Mouse (Mus musculus) G1E (cell line): ENCODE measurements around the gene Cep85l. TPM values are rescaled to one million over a fixed set of nuclear protein-coding genes. Genes with fewer than 3 reads are reported as not detected.

Experiments
- ATAC-seq: 2 replicates; pipeline ENCODE4 v1.8.0; 2016; ENCODE audit warnings: mild to moderate bottlenecking; ENCODE audit not compliant: insufficient number of reproducible peaks, poor library complexity, low FRiP score, severe bottlenecking; ENCODE audit errors: extremely low read depth
- DNase-seq: peaks from one replicate; pipeline ENCODE4 v3.0.0; 2012; ENCODE audit warnings: low spot score
- H3K27me3 ChIP-seq: 2 replicates; pipeline ENCODE4 v1.6.1; 2012; ENCODE audit warnings: mild to moderate bottlenecking, low read length, inconsistent platforms; ENCODE audit not compliant: insufficient read depth
- H3K36me3 ChIP-seq: replicated peaks from 2 replicates; pipeline ENCODE3; 2012; ENCODE audit warnings: mild to moderate bottlenecking, inconsistent platforms
- H3K4me1 ChIP-seq: 2 replicates; pipeline ENCODE4 v1.6.1; 2012; ENCODE audit warnings: low read depth, low read length, inconsistent platforms, mixed read lengths; ENCODE audit not compliant: insufficient read depth
- H3K4me3 ChIP-seq: 2 replicates; pipeline ENCODE4 v1.5.1; 2012; ENCODE audit warnings: low read depth, mild to moderate bottlenecking, inconsistent platforms, low read length, moderate library complexity, mixed read lengths
- H3K9me3 ChIP-seq: replicated peaks from 2 replicates; pipeline ENCODE4 v1.6.1; 2012; ENCODE audit warnings: inconsistent platforms
- CTCF ChIP-seq: IDR thresholded peaks from 2 replicates; pipeline ENCODE4 v1.5.1; 2012; ENCODE audit warnings: low read depth, low read length, inconsistent platforms, mixed read lengths
- GATA1 ChIP-seq: IDR thresholded peaks from 2 replicates; pipeline ENCODE4 v1.6.1; 2012; ENCODE audit warnings: borderline replicate concordance, low read length, inconsistent platforms, mixed read lengths
- GATA2 ChIP-seq: IDR thresholded peaks from 2 replicates; pipeline ENCODE4 v1.6.1; 2012; ENCODE audit warnings: low read depth, low read length, inconsistent platforms, borderline replicate concordance
- POLR2AphosphoS5 ChIP-seq: IDR thresholded peaks from 2 replicates; pipeline ENCODE4 v1.6.1; 2012; ENCODE audit warnings: low read depth, low read length, inconsistent platforms; ENCODE audit not compliant: insufficient replicate concordance
- TAL1 ChIP-seq: conservative IDR thresholded peaks from 2 replicates; pipeline ENCODE4 v1.6.1; 2012; ENCODE audit warnings: low read depth, low read length, inconsistent platforms, mixed read lengths
- polyA plus RNA-seq: library from polyadenylated mRNA; stranded (reverse); fragments of >175 nt; gene quantifications from 2 replicates; pipeline ENCODE4 v1.2.3, GENCODE M21; 2012
- total RNA-seq, 2 experiments: library from RNA; stranded (forward) in 1 of 2; stranded (reverse) in 1 of 2; fragments of 200-1000 nt in 1 of 2; fragments of >200 nt in 1 of 2; fragmentation: Nextera tagmentation in 1 of 2; gene quantifications; 2 replicates each; pipeline ENCODE4 v1.2.3; 2014 to 2017

The Cep85l gene
- total and polyA plus RNA-seq, 3 experiments = 0.44 TPM; not detected in 2

DNA sequence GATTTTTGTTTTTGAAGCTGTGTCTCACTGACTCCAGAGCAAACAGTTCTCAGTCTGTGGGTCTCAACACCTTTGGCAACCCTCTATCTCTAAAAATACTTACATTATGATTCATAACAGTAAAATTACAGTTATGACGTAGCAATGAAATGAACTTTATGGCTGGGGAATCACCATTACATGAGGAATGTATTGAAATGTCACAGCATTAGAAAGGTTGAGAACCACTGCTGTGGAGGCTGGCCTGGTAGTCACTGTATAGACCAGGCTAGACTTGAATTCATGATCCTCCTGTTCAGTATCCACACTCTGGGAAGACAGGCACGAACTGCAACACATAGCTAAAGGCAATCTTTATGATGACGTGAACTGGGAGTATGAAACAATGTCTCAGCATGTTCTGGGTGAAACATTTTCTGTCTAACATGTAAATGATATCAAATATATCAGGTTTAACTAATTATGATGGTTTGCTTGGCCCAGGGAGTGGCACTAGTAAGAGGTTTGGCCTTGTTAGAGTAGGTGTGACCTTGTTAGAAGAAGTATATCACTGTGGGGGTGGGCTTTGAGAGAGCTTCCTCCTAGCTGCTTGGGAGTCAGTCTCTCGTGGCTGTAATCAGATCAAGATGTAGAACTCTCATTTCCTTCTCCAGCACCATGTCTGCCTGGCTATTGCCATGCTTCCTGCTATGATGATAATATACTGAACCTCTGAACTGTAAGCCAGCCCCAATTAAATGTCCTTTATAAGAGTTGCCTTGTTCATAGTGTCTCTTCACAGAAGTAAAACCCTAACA is 39.6 kb upstream of the Cep85l start:
- Histone ChIP-seq H3K9me3 (no peaks in the 10 kb centered on the region), H3K36me3 (no peaks in the 10 kb centered on the region), H3K27me3 (no peaks in the 10 kb centered on the region), H3K4me1 (no peaks in the 10 kb centered on the region), H3K4me3 (no peak overlapping the region)
- ATAC-seq (no peak), DNase-seq (no peak)
- TF ChIP-seq GATA1 (no peak), GATA2 (no peak), CTCF (no peak), POLR2AphosphoS5 (no peak), TAL1 (no peak)

DNA sequence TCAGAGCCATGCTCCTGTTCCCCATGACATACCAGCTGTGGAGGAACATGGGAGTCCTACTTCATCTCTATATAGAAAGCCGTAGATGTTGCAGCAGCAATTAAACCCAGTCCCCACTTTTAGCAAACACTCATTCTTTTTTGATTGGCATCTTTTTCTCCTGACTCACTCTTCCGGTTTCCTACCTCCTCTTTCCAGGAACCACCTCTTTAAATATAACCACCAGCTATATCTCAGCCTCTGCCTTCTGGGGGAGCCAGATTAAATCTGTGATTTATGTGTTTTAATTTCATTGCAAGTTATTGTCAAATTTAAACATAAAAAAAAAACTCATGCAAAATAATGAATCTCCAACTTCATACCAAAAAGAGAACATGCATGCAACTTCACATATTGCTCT is 37.3 kb upstream of the Cep85l start:
- H3K9me3 ChIP-seq = no peaks in the 10 kb centered on the region
- TF ChIP-seq TAL1 = no peak
- TF ChIP-seq CTCF = no peak
- TF ChIP-seq GATA2 = no peak
- TF ChIP-seq POLR2AphosphoS5 = no peak
- TF ChIP-seq GATA1 = no peak
- H3K36me3 ChIP-seq = no peaks in the 10 kb centered on the region
- DNase-seq = no peak
- H3K4me3 ChIP-seq = no peak overlapping the region
- no peak for ATAC-seq
- no peaks in the 10 kb centered on the region for H3K27me3 ChIP-seq
- H3K4me1 ChIP-seq = no peaks in the 10 kb centered on the region

DNA sequence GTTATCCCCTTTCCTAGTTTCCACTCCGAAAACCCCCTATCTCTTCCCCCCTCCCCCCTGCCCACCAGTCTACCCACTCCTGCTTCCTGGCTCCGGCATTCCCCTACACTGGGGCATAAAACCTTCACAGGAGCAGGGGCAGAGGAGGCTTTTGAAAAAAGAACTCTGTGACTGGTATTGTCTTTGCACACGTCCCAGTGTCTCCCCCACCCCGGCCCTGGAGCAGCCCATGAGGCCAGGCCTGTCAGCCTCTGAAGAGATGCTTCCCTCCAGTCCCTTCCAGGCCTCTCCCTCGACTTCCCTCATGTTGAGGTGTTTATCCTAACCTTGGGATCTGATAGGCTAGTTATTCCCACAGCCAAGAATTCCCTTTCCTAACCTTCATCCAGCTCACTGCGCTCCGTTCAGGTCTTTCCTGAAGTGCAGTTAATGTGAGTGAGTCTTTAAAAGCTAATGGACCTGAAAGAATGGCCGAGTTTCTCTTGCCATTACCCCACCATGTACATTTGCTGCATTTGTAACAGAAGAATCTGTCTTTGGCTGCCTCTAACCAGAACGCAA is 36.5 kb upstream of the Cep85l start:
- Histone ChIP-seq H3K36me3 (no peaks in the 10 kb centered on the region), H3K9me3 (no peaks in the 10 kb centered on the region), H3K4me1 (no peaks in the 10 kb centered on the region), H3K27me3 (no peaks in the 10 kb centered on the region), H3K4me3 (no peak overlapping the region)
- ATAC-seq (no peak), DNase-seq (no peak)
- TF ChIP-seq GATA1 = no peak
- no peak for TF ChIP-seq POLR2AphosphoS5
- TF ChIP-seq TAL1 = no peak
- no peak for TF ChIP-seq CTCF
- TF ChIP-seq GATA2 = no peak

DNA sequence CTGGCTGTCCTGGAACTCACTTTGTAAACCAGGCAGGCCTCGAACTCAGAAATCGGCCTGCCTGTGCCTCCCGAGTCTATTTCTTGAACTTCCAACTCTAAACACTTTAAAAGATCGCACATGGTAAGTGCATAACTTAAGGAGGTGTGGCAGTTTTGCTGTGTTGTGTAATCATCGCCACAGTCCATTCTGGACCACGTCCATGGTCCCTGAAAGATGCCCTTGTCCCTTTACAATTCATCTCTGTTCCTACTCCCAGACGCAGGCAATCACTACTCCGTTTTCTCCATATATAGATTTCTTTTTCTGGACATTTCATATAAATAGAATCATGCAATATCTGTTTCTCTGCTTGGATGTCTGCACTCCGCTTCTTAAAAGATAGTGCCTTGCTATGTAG is 35.5 kb upstream of the Cep85l start:
- Histone ChIP-seq H3K4me3 (no peak overlapping the region), H3K4me1 (no peaks in the 10 kb centered on the region), H3K27me3 (no peaks in the 10 kb centered on the region), H3K9me3 (no peaks in the 10 kb centered on the region), H3K36me3 (no peaks in the 10 kb centered on the region)
- DNase-seq (no peak), ATAC-seq (no peak)
- TF ChIP-seq GATA1 = no peak
- TF ChIP-seq TAL1 = no peak
- no peak for TF ChIP-seq CTCF
- no peak for TF ChIP-seq GATA2
- TF ChIP-seq POLR2AphosphoS5 = no peak

DNA sequence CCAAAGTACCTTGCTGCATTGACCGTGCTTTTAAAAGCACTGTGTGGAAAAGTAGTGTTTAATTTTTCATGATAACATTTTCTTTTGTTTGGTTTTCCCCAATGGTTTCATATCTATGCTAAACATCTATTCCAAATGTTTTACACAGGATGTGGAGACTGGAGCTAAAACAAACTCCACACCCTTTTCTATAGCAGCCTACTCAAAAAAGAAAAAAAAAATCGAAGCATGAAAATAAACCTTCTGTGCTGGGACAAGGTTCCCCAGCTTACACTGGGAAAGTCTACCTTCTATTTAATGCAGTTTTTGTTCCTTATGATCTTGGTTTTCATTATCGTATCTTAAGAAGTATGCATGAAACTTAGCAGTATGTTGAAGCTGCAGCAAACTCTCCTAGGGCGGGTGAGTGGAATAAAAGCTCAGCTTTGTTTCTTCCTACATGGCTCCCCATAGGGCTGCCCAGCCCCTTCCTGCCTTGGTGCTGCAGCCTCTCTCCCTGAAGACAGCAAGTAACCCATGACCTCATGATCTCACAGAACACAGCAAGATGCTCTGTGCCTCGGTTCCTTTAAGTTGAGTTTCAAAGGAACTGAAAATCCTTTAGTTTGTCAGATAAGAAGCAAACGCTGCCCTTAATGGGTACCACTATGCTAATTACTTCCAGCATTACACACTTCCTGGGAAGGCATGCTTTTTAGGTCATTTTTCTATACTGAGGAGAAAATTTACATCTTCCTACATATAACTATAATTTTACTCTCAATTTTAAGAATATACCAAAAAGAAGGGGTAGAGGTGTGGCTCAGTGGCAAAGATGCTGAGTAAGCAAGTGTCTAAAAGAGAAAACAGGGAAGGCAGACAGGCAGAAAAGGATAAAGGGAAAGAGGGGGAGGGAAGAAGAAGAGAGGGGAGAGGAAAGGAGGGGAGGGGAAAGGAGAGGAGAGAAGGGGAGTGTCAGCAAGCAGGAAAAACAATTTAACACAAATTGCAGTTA is 34.6 kb upstream of the Cep85l start:
- Histone ChIP-seq H3K36me3 (no peaks in the 10 kb centered on the region), H3K27me3 (no peaks in the 10 kb centered on the region), H3K9me3 (no peaks in the 10 kb centered on the region), H3K4me1 (no peaks in the 10 kb centered on the region), H3K4me3 (no peak overlapping the region)
- no peak for ATAC-seq
- no peak for TF ChIP-seq GATA2
- TF ChIP-seq POLR2AphosphoS5 = no peak
- TF ChIP-seq GATA1 = no peak
- no peak for TF ChIP-seq CTCF
- TF ChIP-seq TAL1 = no peak
- no peak for DNase-seq

DNA sequence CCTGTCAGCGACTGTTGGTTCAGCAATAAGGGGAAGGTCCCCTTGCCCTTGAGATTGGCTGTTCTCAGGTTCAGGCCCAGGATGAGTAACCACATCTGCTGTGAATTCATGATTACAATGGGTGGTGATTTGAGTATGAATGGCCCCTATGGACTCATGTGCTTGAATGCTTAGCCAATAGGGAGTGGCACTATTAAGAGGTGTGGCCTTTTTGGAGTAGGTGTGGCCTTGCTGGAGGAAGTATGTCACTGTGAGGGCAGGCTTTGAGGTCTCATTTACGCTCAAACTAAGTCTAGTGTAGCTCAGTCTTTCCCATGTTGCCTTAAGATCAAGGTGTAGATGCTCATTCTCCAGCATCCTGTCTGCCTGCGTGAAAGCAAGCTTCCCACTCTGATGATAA is 33.2 kb upstream of the Cep85l start:
- no peaks in the 10 kb centered on the region for H3K9me3 ChIP-seq
- ATAC-seq = no peak
- H3K4me1 ChIP-seq = no peaks in the 10 kb centered on the region
- DNase-seq = no peak
- H3K4me3 ChIP-seq = no peak overlapping the region
- H3K36me3 ChIP-seq = no peaks in the 10 kb centered on the region
- H3K27me3 ChIP-seq = no peaks in the 10 kb centered on the region
- no peak for TF ChIP-seq POLR2AphosphoS5
- no peak for TF ChIP-seq CTCF
- TF ChIP-seq GATA1 = no peak
- TF ChIP-seq TAL1 = no peak
- TF ChIP-seq GATA2 = no peak
